Mouse (Mus musculus) erythroblast, embryonic 14.5 days (primary cell): ENCODE measurements around the gene Ahdc1.

ENCODE experiments used
- GATA1 ChIP-seq: IDR thresholded peaks from 2 replicates; pipeline ENCODE4 v1.6.1; 2012; ENCODE audit warnings: low read length, inconsistent platforms, mixed read lengths
- TAL1 ChIP-seq: IDR thresholded peaks from 3 replicates; pipeline ENCODE4 v1.6.1; 2012; ENCODE audit warnings: low read length, inconsistent platforms, mixed read lengths

GRCm38 (mm10) chr4:133082216-133082773, 71.2 kb downstream of the Ahdc1 start:
- no peak for TF ChIP-seq GATA1
- no peak for TF ChIP-seq TAL1
